Mouse (Mus musculus) MEL (cell line): ENCODE results near the gene Sat2.

ENCODE experiments used
- CHD2 ChIP-seq: IDR thresholded peaks from 2 replicates; pipeline ENCODE4 v1.6.1; 2011; ENCODE audit warnings: low read length, improper control_type of control experiment
- CTCF ChIP-seq, 3 experiments: IDR thresholded peaks in 2 of 3; conservative IDR thresholded peaks in 1 of 3; 2 replicates each; pipeline ENCODE4 v1.5.1; 2011 to 2012; ENCODE audit warnings: low read length in 3 of 3, low read depth in 2 of 3, mild to moderate bottlenecking in 2 of 3, improper control_type of control experiment in 1 of 3, inconsistent platforms in 1 of 3, mixed read lengths in 1 of 3, moderate library complexity in 1 of 3; ENCODE audit not compliant: control insufficient read depth in 1 of 3, insufficient read depth in 1 of 3, poor library complexity in 1 of 3, severe bottlenecking in 1 of 3
- ELF1 ChIP-seq: IDR thresholded peaks from 2 replicates; pipeline ENCODE4 v1.6.1; 2014; ENCODE audit warnings: low read depth, mild to moderate bottlenecking, inconsistent platforms, low read length, improper control_type of control experiment, moderate library complexity
- HCFC1 ChIP-seq: IDR thresholded peaks from 2 replicates; pipeline ENCODE4 v1.6.1; 2012; ENCODE audit warnings: low read depth, mild to moderate bottlenecking, inconsistent platforms, low read length, improper control_type of control experiment, moderate library complexity
- MAFK ChIP-seq: IDR thresholded peaks from 2 replicates; pipeline ENCODE4 v1.6.1; 2011; ENCODE audit warnings: low read depth, mild to moderate bottlenecking, low read length, improper control_type of control experiment, borderline replicate concordance
- MAX ChIP-seq: IDR thresholded peaks from 2 replicates; pipeline ENCODE4 v1.6.1; 2011; ENCODE audit warnings: low read length, improper control_type of control experiment
- RAD21 ChIP-seq: IDR thresholded peaks from 2 replicates; pipeline ENCODE4 v1.6.1; 2011; ENCODE audit warnings: mild to moderate bottlenecking, low read depth, low read length, improper control_type of control experiment
- SIN3A ChIP-seq: IDR thresholded peaks from 2 replicates; pipeline ENCODE4 v1.6.1; 2012; ENCODE audit warnings: low read length, improper control_type of control experiment, inconsistent platforms
- SMC3 ChIP-seq: IDR thresholded peaks from 2 replicates; pipeline ENCODE4 v1.6.1; 2011; ENCODE audit warnings: low read depth, low read length, improper control_type of control experiment
- TCF12 ChIP-seq: IDR thresholded peaks from 2 replicates; pipeline ENCODE4 v1.6.1; 2014; ENCODE audit warnings: low read depth, mild to moderate bottlenecking, inconsistent platforms, low read length, improper control_type of control experiment, moderate library complexity
- UBTF ChIP-seq: IDR thresholded peaks from 2 replicates; pipeline ENCODE4 v1.6.1; 2012; ENCODE audit warnings: low read depth, mild to moderate bottlenecking, inconsistent platforms, low read length, improper control_type of control experiment, moderate library complexity, borderline replicate concordance; ENCODE audit not compliant: insufficient read depth
- ZNF384 ChIP-seq: IDR thresholded peaks from 2 replicates; pipeline ENCODE4 v1.6.1; 2012; ENCODE audit warnings: low read depth, mild to moderate bottlenecking, inconsistent platforms, low read length, improper control_type of control experiment

- no peak for TF ChIP-seq TCF12
- no peak for TF ChIP-seq CTCF (IDR thresholded peaks at IDR 0.05 in 2 of 3, conservative IDR thresholded peaks at IDR 0.05 in 1 of 3; ENCODE audit: control insufficient read depth in 1 of 3, insufficient read depth in 1 of 3, low read depth in 2 of 3, low read length in 3 of 3, poor library complexity in 1 of 3, severe bottlenecking in 1 of 3)
- no peak for TF ChIP-seq ZNF384
- no peak for TF ChIP-seq MAX
- no peak for TF ChIP-seq SMC3
- TF ChIP-seq CHD2, result no peak
- TF ChIP-seq MAFK, result no peak
- no peak for TF ChIP-seq UBTF
- TF ChIP-seq SIN3A, result no peak
- TF ChIP-seq HCFC1, result no peak
- no peak for TF ChIP-seq ELF1
- no peak for TF ChIP-seq RAD21
These were observed 32.9 kb downstream of the Sat2 start for GRCm38 (mm10) chr11:69654760-69655159.
